Mouse (Mus musculus) ES-Bruce4 (cell line): ENCODE measurements around the gene Cobll1. TPM values are rescaled to one million over a fixed set of nuclear protein-coding genes. Genes with fewer than 3 reads are reported as not detected.

Experiments used
- H3K27ac ChIP-seq: 2 replicates; pipeline ENCODE4 v1.5.1; 2012; ENCODE audit warnings: low read length, inconsistent platforms; ENCODE audit not compliant: insufficient read depth
- H3K27me3 ChIP-seq: 2 replicates; pipeline ENCODE4 v1.6.1; 2012; ENCODE audit warnings: mild to moderate bottlenecking, low read length, inconsistent platforms; ENCODE audit not compliant: control insufficient read depth, poor library complexity, insufficient read depth, severe bottlenecking
- H3K36me3 ChIP-seq: 2 replicates; pipeline ENCODE4 v1.6.1; 2012; ENCODE audit warnings: inconsistent platforms, mild to moderate bottlenecking, low read length, moderate library complexity; ENCODE audit not compliant: control insufficient read depth, poor library complexity, insufficient read depth, severe bottlenecking
- H3K4me1 ChIP-seq: one replicate; pipeline ENCODE4 v1.8.1; 2011; ENCODE audit warnings: low read length; ENCODE audit not compliant: control insufficient read depth, insufficient read depth
- H3K4me3 ChIP-seq: 2 replicates; pipeline ENCODE4 v1.5.1; 2011; ENCODE audit warnings: low read depth, mild to moderate bottlenecking, low read length
- H3K9ac ChIP-seq: 2 replicates; pipeline ENCODE4 v1.6.1; 2012; ENCODE audit warnings: low read depth, mild to moderate bottlenecking, inconsistent platforms; ENCODE audit not compliant: poor library complexity, severe bottlenecking
- H3K9me3 ChIP-seq: replicated peaks from 2 replicates; pipeline ENCODE4 v1.6.1; 2012; ENCODE audit warnings: mild to moderate bottlenecking, low read length, inconsistent platforms; ENCODE audit not compliant: control insufficient read depth, poor library complexity, insufficient read depth, severe bottlenecking
- CTCF ChIP-seq: IDR thresholded peaks from one replicate; pipeline ENCODE4 v1.8.1; 2011; ENCODE audit warnings: low read depth, low read length
- EP300 ChIP-seq: IDR thresholded peaks from 2 replicates; pipeline ENCODE4 v1.6.1; 2011; ENCODE audit warnings: low read depth, low read length; ENCODE audit not compliant: insufficient read depth
- POLR2A ChIP-seq: IDR thresholded peaks from one replicate; pipeline ENCODE4 v1.8.1; 2011; ENCODE audit warnings: low read length; ENCODE audit not compliant: insufficient read depth
- polyA plus RNA-seq: library from polyadenylated mRNA; stranded (reverse); fragments of >200 nt; gene quantifications from 2 replicates; pipeline ENCODE4 v1.2.4, GENCODE M21; 2011; ENCODE audit warnings: low read depth; ENCODE audit not compliant: missing spikeins, insufficient read depth, insufficient read length

Gene Cobll1
- polyA plus RNA-seq, 1 experiment = 7.4 TPM

DNA sequence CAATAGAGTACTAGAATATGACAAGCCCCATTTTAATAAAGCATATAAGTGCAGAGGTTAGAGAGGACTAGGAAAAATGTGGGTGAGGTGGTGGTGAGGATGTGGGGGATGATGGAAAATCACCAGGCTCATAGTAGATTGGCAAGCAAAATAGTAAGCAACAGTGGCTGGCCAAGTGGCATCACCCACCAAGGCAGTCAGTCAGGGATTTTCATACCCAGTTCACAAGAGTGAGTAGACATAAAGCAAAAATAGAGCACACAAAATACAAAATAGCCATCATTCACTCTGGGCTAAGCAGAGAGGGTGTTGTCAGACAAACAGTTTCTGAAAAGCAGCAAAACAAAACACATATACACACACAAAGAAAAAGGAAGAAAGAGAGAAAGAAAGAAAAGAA lies 51.6 kb downstream of the Cobll1 start:
- Histone ChIP-seq H3K9ac (no peak overlapping the region), H3K36me3 (no peaks in the 10 kb centered on the region), H3K27ac (no peak overlapping the region), H3K4me1 (no peaks in the 10 kb centered on the region), H3K27me3 (no peaks in the 10 kb centered on the region), H3K9me3 (no peaks in the 10 kb centered on the region), H3K4me3 (no peak overlapping the region)
- TF ChIP-seq CTCF = no peak
- TF ChIP-seq EP300 = no peak
- TF ChIP-seq POLR2A = no peak

DNA sequence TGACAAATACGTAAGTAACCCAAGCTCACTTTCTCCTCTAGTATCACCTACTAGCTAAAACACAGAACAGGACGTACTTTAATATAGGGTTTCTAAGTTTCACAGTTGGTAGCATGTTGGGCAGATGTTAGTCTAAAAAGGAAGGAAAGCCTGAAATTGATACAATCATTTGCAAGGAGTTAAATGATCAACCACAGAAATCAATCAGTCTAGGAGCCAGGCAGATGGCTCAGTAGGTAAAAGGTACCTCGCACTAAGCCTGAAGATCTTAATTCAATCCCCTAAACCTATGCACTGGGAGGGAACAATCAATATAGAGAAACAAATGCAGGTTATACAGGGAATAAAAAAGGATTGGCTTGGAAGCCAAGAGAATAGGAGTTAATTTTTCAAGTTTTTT lies 52.0 kb downstream of the Cobll1 start:
- Histone ChIP-seq H3K27ac (no peak overlapping the region), H3K9me3 (no peaks in the 10 kb centered on the region), H3K36me3 (no peaks in the 10 kb centered on the region), H3K4me3 (no peak overlapping the region), H3K27me3 (no peaks in the 10 kb centered on the region), H3K9ac (no peak overlapping the region), H3K4me1 (no peaks in the 10 kb centered on the region)
- TF ChIP-seq CTCF = no peak
- no peak for TF ChIP-seq POLR2A
- no peak for TF ChIP-seq EP300

- Histone ChIP-seq H3K27ac (no peak overlapping the region), H3K4me3 (no peak overlapping the region), H3K4me1 (no peaks in the 10 kb centered on the region), H3K9ac (no peak overlapping the region), H3K27me3 (no peaks in the 10 kb centered on the region), H3K9me3 (no peaks in the 10 kb centered on the region), H3K36me3 (no peaks in the 10 kb centered on the region)
- TF ChIP-seq EP300 (no peak), CTCF (no peak), POLR2A (no peak)
These were observed 56.5 kb downstream of the Cobll1 start for GRCm38 (mm10) chr2:65182747-65183146.

DNA sequence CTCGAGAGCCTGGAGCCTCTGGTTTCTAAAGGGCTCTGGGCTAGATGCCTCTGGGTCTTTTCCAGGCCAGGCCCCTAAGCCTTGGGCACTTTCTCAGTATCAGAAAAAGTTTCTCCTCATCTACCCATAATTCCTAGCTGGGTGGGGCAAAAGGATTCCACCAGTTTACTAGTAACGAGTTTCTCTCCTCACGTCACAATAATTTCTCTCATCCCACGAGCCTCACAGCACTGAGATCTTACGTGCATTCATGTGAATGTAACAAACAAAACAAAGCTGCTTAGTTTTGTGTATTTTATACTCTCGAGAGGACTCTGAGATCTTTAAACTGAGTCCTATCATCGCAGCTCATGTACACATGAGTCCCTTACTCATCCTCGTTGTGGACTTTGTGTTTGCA lies 57.5 kb downstream of the Cobll1 start:
- H3K9ac ChIP-seq = no peak overlapping the region
- no peak overlapping the region for H3K27ac ChIP-seq
- H3K4me3 ChIP-seq = no peak overlapping the region

DNA sequence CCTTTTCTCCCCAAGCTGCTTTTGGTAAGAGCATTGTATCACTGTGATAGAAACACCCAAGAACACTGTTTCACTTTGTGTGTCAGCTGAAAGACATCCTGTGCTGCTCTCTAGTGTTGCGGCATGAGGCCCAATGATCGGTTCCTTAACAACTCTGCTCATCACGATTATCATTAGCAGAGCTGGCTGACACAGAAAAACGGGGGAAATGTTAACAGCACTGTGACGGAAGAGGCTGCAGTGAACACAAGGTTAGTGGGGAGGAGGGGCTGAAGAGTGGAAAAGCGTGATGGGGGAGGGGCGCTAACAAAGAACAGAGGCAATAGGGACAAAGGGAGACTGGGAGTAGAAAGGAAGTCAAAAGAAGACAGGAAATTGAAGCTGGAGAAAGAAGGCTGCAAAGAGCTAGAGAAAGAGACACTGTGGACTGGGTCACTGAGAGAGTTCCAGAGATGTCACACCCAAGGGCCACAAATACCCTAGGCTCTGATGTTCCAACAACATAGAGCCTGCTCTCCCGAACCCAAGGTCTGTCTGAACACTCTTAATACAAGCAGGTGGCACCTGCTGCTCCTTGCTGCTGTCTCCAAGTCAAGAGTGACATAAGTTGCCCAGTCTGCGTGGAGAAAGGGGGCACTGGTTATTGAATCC lies 58.0 kb downstream of the Cobll1 start:
- H3K4me1 ChIP-seq = no peaks in the 10 kb centered on the region
- no peaks in the 10 kb centered on the region for H3K27me3 ChIP-seq
- H3K4me3 ChIP-seq = no peak overlapping the region
- H3K36me3 ChIP-seq = no peaks in the 10 kb centered on the region
- no peak overlapping the region for H3K27ac ChIP-seq
- TF ChIP-seq POLR2A (no peak), CTCF (no peak), EP300 (no peak)
- H3K9me3 ChIP-seq = no peaks in the 10 kb centered on the region
- H3K9ac ChIP-seq = no peak overlapping the region

More for the DNA sequence above, 57.5 kb downstream of the Cobll1 start:
- TF ChIP-seq POLR2A (no peak), EP300 (no peak), CTCF (no peak)
- Histone ChIP-seq H3K9me3 (no peaks in the 10 kb centered on the region), H3K4me1 (no peaks in the 10 kb centered on the region), H3K36me3 (no peaks in the 10 kb centered on the region), H3K27me3 (no peaks in the 10 kb centered on the region)

DNA sequence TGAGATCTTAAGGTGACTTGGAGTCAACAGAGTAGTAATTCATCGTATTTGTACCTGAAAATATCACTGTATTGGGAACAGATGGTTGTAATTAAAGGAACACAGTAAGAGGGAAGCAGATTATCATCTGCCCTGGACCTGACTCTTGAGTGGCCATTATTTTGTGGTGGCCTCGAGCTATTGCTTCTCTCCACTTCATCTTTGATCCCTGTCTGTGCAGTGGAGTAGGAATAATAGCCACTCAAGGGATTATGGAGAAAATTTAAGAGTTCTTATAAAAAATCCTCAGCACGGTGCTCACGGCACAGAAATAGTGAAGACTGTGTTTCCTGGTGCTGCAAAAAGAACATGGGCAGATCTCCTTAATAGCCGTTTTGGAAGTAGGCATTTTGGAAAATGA lies 63.6 kb downstream of the Cobll1 start:
- Histone ChIP-seq H3K4me1 (no peaks in the 10 kb centered on the region), H3K27ac (no peak overlapping the region), H3K27me3 (no peaks in the 10 kb centered on the region), H3K36me3 (no peaks in the 10 kb centered on the region), H3K9me3 (no peaks in the 10 kb centered on the region), H3K4me3 (no peak overlapping the region), H3K9ac (no peak overlapping the region)
- TF ChIP-seq EP300 (no peak), POLR2A (no peak), CTCF (no peak)
